Mouse (Mus musculus): Measurements from ENCODE around the gene Eif4b. TPM values are rescaled to one million over a fixed set of nuclear protein-coding genes. Genes with fewer than 3 reads are reported as not detected.
A peak's percentile ranks its signal among the peaks of the same experiment; 100 is the strongest.

Eif4b gene
- total RNA-seq, 2 experiments from 2014 or later: 179 to 184 TPM

DNA sequence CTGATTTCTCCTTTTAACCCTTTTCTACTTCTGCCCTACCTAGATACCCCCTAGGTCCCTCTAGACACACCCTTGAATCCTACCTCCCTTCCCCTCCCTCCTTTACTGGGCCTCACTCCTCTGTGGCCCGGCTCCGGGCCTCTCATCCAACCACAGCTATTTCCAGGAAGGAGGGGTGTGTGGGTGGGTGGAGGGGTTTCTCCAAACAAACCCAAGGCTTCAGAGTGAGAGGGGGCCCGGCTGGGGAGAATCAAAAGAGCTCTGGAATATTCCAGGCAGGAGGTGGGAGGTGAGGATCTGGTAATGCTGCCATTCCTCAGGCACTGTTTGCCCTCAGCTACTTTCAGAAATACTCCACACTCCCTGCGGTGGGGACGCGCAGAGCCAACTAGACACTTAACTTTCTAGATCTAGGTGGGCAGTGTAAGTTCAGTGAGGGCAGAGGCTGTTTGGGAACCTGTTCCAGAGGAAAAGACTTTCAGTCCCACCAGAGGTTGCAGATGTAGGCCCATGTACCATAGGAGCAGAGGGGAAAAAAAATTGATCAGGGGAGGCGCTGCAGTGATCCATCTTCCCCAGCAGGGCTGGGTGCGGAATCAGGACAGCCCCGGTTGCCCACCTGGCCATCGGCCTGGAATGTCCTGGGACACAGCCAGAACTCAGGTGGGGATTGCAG, 27.6 kb downstream of the Eif4b start:
- no peak for DNase-seq (ENCODE audit: low spot score in 2 of 2)

GRCm38 (mm10) chr15:102101672-102102541, 28.3 kb downstream of the Eif4b start:
- no peak for DNase-seq (ENCODE audit: low spot score in 2 of 2)

DNA sequence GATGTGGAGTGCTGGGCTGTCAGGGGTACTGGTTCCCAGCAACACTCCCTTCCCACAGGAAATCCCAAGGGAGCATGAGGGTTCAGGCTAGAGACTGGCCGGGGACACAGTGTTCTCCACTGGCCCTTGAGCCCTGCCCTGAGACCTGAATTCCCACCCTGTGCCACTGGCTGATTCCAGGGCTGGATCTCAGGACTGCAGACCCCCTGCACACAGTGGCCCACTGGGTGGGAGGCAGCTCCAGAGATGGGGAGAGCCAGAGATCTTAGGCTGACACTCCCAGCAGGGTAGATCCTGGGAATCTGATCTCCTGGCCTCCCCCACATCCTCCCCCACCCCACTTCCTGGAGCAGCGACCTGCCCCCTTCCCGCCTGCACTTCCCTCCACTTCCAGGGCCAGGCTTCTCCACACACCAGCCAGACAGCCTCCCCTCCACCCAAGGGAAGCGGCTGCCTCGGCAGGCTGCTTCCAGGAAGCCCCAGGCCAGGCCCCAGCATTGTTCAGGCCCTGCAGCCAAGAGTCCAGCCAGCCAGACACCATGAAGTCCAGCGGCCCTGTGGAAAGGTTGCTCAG, 29.1 kb downstream of the Eif4b start:
- no peak for DNase-seq (ENCODE audit: low spot score in 2 of 2)

- no peak for DNase-seq (ENCODE audit: low spot score in 2 of 2)
These were observed 29.9 kb downstream of the Eif4b start for GRCm38 (mm10) chr15:102103371-102103946.

DNA sequence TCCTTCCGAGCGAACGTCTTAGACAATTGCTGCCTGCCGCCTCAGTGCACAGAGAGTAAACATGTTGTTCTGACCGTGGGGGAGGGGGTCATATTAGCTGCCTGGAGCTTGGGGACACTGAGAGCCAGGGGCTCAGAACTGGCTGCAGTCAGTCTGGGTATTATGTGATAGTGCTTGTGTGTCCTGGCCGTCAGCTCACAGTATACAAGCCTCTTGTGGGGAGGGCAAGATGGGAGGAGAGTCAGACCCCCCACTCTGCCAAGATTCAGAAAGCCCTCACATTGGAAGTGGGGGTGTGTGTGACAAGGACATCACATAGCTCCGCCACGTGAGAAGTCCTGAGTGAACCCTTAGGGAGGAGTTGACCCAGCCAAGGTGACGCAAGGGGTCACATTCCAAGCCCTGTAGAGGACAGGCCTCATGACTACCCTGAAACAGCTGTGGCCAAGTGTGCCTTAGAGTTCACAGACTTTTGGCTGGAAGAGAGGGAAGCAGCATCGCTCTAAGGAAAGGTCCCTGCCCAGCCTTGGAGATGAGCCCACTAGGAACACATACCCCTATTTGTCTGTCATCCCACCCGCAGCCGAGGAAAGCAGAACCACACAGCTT, 30.5 kb downstream of the Eif4b start:
- DNase-seq (ENCODE audit: low spot score in 2 of 2): no peak

GRCm38 (mm10) chr15:102105360-102105759, 31.8 kb downstream of the Eif4b start:
- DNase-seq (ENCODE audit: low spot score in 2 of 2): no peak

GRCm38 (mm10) chr15:102105764-102106730, 32.5 kb downstream of the Eif4b start:
- DNase-seq (ENCODE audit: low spot score in 2 of 2): no peak

DNA sequence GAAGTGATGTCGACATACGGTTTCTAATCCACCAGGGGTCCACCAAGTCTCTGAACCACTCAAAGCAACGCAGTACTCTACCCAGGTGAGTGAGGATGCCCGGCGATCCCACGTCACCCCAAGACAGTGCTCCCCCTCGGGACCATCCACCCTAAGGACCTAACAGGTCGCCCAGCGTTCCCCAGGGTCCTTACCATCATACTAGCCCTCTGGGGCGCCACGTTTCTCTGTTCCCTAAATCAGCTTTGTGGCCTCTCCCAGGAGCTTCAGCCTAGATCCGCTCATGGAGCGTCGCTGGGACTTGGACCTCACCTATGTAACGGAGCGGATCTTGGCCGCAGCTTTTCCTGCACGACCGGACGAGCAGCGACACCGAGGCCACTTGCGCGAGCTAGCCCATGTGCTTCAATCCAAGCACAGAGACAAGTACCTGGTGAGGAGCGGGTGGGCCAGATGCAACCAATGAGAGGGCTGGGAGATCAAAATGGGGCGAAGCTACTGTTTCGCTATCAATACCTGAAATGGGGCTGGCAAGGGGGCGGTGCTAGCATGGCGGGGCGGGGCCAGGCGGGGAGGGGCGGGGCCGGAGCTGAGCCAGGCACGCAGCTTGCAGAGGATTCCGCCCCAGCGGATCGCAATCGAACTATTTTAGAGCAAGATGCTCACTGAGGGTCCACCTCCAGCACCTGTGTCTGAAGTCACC, 33.3 kb downstream of the Eif4b start:
- DNase-seq (ENCODE audit: low spot score in 2 of 2): no peak

- peak in 1 of 2 experiments; percentile 74 for DNase-seq (ENCODE audit: low spot score in 2 of 2)
These were observed 34.4 kb downstream of the Eif4b start for GRCm38 (mm10) chr15:102107689-102108573.

GRCm38 (mm10) chr15:102108651-102109525, 35.3 kb downstream of the Eif4b start:
- peak; percentile 78 to 83 for DNase-seq (ENCODE audit: low spot score in 2 of 2)

DNA sequence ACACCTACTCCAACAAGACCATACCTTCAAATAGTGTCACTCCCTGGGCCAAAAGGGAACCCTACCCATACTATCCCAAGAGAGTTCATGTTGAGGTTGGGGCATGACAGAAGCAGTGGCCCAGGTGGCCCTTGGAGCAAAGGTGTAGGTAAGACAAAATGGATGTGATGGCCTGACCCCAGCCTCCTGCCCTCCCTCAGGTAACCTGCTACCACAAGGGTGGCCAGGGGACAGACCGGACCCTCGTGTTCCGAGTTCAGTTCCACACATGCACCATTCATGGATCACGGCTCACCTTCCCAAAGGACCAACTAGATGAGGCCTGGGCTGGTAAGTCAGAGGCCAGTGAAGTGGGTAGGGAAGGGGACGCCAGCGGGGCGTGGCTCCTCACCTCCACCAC, 36.7 kb downstream of the Eif4b start:
- no peak for DNase-seq (ENCODE audit: low spot score in 2 of 2)

GRCm38 (mm10) chr15:102110701-102111494, 37.3 kb downstream of the Eif4b start:
- DNase-seq (ENCODE audit: low spot score in 2 of 2): no peak

- no peak for DNase-seq (ENCODE audit: low spot score in 2 of 2)
These were observed 37.9 kb downstream of the Eif4b start for GRCm38 (mm10) chr15:102111495-102111829.

GRCm38 (mm10) chr15:102112181-102112580, 38.6 kb downstream of the Eif4b start:
- DNase-seq (ENCODE audit: low spot score in 2 of 2): no peak

DNA sequence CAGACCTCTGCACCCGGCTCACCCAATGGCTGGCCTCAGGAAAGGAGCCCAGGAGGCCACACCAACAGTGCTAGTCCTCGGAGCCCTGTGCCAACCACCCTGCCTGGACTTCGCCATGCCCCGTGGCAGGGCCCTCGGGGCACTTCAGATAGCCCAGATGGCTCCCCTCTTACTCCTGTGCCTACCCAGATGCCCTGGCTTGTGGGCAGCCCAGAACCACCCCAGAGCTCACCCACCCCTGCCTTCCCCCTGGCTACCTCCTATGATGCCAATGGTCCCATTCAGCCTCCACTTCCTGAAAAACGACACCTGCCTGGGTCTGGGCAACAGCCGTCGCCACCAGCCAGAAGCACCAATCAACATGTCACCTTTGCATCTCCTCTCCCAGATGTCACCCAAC, 39.3 kb downstream of the Eif4b start:
- no peak for DNase-seq (ENCODE audit: low spot score in 2 of 2)

GRCm38 (mm10) chr15:102113674-102114073, 40.1 kb downstream of the Eif4b start:
- no peak for DNase-seq (ENCODE audit: low spot score in 2 of 2)
